Mouse (Mus musculus): Measurements from ENCODE around the gene Dgkz.

The Dgkz gene

GRCm38 (mm10) chr2:91921790-91922570 is 53.7 kb downstream of the Dgkz start:
- peak; percentile 54 for DNase-seq (ENCODE audit: low read depth, low spot score)

GRCm38 (mm10) chr2:91921181-91921789 is 54.4 kb downstream of the Dgkz start:
- peak; percentile 76 for DNase-seq (ENCODE audit: low read depth, low spot score)

- no peak for DNase-seq (ENCODE audit: low read depth, low spot score)
These were observed 55.5 kb downstream of the Dgkz start for GRCm38 (mm10) chr2:91920130-91920529.

GRCm38 (mm10) chr2:91917096-91917495 is 58.6 kb downstream of the Dgkz start:
- DNase-seq (ENCODE audit: low read depth, low spot score) = no peak

- no peak for DNase-seq (ENCODE audit: low read depth, low spot score)
These were observed 59.2 kb downstream of the Dgkz start for GRCm38 (mm10) chr2:91916346-91916977.

- DNase-seq (ENCODE audit: low read depth, low spot score) = no peak
These were observed 62.1 kb downstream of the Dgkz start for GRCm38 (mm10) chr2:91913328-91914110.

- DNase-seq (ENCODE audit: low read depth, low spot score) = no peak
These were observed 63.0 kb downstream of the Dgkz start for GRCm38 (mm10) chr2:91912616-91913015.

GRCm38 (mm10) chr2:91906141-91906540 is 69.5 kb downstream of the Dgkz start:
- no peak for DNase-seq (ENCODE audit: low read depth, low spot score)

- DNase-seq (ENCODE audit: low read depth, low spot score) = no peak
These were observed 70.9 kb downstream of the Dgkz start for GRCm38 (mm10) chr2:91904618-91905307.

GRCm38 (mm10) chr2:91903171-91903925 is 72.3 kb downstream of the Dgkz start:
- no peak for DNase-seq (ENCODE audit: low read depth, low spot score)

GRCm38 (mm10) chr2:91902336-91902735 is 73.3 kb downstream of the Dgkz start:
- DNase-seq (ENCODE audit: low read depth, low spot score) = no peak

GRCm38 (mm10) chr2:91900431-91900830 is 75.2 kb downstream of the Dgkz start:
- no peak for DNase-seq (ENCODE audit: low read depth, low spot score)

- DNase-seq (ENCODE audit: low read depth, low spot score) = no peak
These were observed 76.5 kb downstream of the Dgkz start for GRCm38 (mm10) chr2:91899141-91899540.

- DNase-seq (ENCODE audit: low read depth, low spot score) = no peak
These were observed 77.7 kb downstream of the Dgkz start for GRCm38 (mm10) chr2:91897968-91898367.

- DNase-seq (ENCODE audit: low read depth, low spot score) = no peak
These were observed 80.3 kb downstream of the Dgkz start for GRCm38 (mm10) chr2:91895401-91895800.

GRCm38 (mm10) chr2:91894716-91895115 is 80.9 kb downstream of the Dgkz start:
- DNase-seq (ENCODE audit: low read depth, low spot score) = no peak

GRCm38 (mm10) chr2:91884616-91885015 is 91.0 kb downstream of the Dgkz start:
- DNase-seq (ENCODE audit: low read depth, low spot score) = no peak

- no peak for DNase-seq (ENCODE audit: low read depth, low spot score)
These were observed 91.7 kb downstream of the Dgkz start for GRCm38 (mm10) chr2:91883961-91884360.

Data from forelimb bud, embryonic 11.5 days (tissue).